Mouse (Mus musculus): Measurements from ENCODE around the gene Tlr5. TPM values are rescaled to one million over a fixed set of nuclear protein-coding genes. Genes with fewer than 3 reads are reported as not detected.

Gene Tlr5
- total and polyA plus RNA-seq, 3 experiments, result not detected

DNA sequence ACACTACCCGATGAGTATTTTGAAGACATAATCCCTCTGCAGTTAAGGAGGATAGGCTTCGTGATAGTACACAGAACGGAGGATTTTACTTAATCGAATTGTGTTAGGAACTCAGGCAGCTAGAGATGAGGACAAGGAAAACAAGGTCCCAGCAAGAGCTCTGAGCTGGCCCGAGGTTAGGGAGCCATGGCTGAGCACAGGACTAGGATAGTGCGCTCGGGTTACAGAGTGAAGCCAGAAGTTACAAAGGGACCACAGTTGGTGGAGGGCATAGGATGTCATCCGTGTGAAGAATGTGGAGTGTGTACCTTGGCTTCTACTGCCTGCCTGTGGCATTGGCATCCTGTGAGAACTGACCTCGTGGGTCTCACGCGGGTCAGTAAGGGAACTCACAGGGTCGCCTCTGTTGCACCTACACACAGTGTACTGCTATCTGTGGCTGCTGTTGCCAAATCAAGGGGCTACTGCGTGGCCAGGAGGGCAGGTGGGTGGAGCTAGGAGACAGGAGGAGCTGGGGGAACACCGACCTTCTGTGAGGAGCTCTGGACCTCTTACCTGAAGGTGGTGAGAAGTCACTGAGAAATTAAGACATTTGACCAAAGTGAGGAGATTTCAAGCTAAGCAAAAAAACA, 29.0 kb downstream of the Tlr5 start:
- H3K27ac ChIP-seq (ENCODE audit: control insufficient read depth, low read depth, low read length), result no peak overlapping the region
- peaks cover 0 to 6% of the 10 kb centered on the region in 2 experiments; a peak in 2 of 4 replicates for H3K4me1 ChIP-seq (ENCODE audit: control insufficient read depth in 1 of 2, insufficient read depth in 2 of 2, low read length in 2 of 2)
- H3K4me3 ChIP-seq (ENCODE audit: control insufficient read depth in 1 of 2, insufficient read depth in 1 of 2, low read depth in 2 of 2, low read length in 2 of 2), result peak overlapping the region; percentile 28 to 43
- no peak for DNase-seq (ENCODE audit: low read depth, low spot score)
- peak overlapping the region; percentile 61 for H3K9ac ChIP-seq (ENCODE audit: control insufficient read depth, low read depth, low read length, poor library complexity, severe bottlenecking)
- H3K9me3 ChIP-seq (replicated peaks; ENCODE audit: insufficient read depth, low read length), result no peaks in the 10 kb centered on the region
- no peaks in the 10 kb centered on the region for H3K27me3 ChIP-seq (ENCODE audit: control insufficient read depth in 1 of 2, insufficient read depth in 2 of 2, low read length in 2 of 2)
- H3K36me3 ChIP-seq (ENCODE audit: control insufficient read depth in 1 of 2, insufficient read depth in 2 of 2, low read length in 2 of 2), result no peaks in the 10 kb centered on the region
- TF ChIP-seq KAT2A (conservative IDR thresholded peaks at IDR 0.05; ENCODE audit: low read depth, low read length), result no peak
- no peak for TF ChIP-seq MEF2A (IDR thresholded peaks at IDR 0.05; ENCODE audit: extremely low read depth, insufficient replicate concordance, low read depth, low read length, poor library complexity, severe bottlenecking)
- TF ChIP-seq ZC3H11A (IDR thresholded peaks at IDR 0.05; ENCODE audit: low read depth, low read length), result no peak
- TF ChIP-seq MYC (IDR thresholded peaks at IDR 0.05; ENCODE audit: low read depth, low read length), result no peak
- no peaks in the 10 kb centered on the region for H3K79me2 ChIP-seq (ENCODE audit: control insufficient read depth, insufficient read depth, low read length, poor library complexity)

DNA sequence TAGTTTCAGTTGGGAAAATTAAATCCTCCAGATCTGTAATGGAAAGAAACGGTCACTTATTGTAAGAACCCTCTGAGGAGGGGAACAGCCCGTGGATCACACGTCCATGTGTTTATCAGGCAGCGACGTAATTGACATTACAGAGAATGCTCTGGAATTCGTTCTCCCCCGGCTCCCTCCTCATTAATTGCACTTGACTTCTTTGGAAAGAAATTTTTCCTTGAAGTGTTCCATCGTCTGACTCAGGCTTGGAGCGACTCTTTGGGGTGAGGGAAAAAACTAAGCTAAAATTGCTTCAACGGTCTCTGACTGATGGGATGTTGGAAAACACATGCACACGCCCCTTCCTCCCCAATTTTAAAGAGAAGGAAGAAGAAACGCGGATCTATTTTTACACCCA, 31.7 kb downstream of the Tlr5 start:
- no peak overlapping the region for H3K4me3 ChIP-seq (ENCODE audit: control insufficient read depth in 1 of 2, insufficient read depth in 1 of 2, low read depth in 2 of 2, low read length in 2 of 2)
- TF ChIP-seq MYB (IDR thresholded peaks at IDR 0.05; ENCODE audit: low read depth, low read length) (no peak), MAX (IDR thresholded peaks at IDR 0.05; ENCODE audit: low read length) (no peak), POLR2AphosphoS2 (IDR thresholded peaks at IDR 0.05; ENCODE audit: low read length) (no peak), NELFE (IDR thresholded peaks at IDR 0.05; ENCODE audit: low read depth, low read length) (no peak), ZC3H11A (IDR thresholded peaks at IDR 0.05; ENCODE audit: low read depth, low read length) (no peak), SIN3A (IDR thresholded peaks at IDR 0.05; ENCODE audit: low read length) (no peak), BHLHE40 (IDR thresholded peaks at IDR 0.05; ENCODE audit: borderline replicate concordance, low read depth, low read length) (no peak), GABPA (IDR thresholded peaks at IDR 0.05; ENCODE audit: low read depth, low read length) (no peak), ETS1 (IDR thresholded peaks at IDR 0.05; ENCODE audit: low read depth, low read length) (no peak)
- H3K27ac ChIP-seq (ENCODE audit: control insufficient read depth, low read depth, low read length), result no peak overlapping the region
- peaks cover 0 to 6% of the 10 kb centered on the region in 2 experiments; a peak in 2 of 4 replicates for H3K4me1 ChIP-seq (ENCODE audit: control insufficient read depth in 1 of 2, insufficient read depth in 2 of 2, low read length in 2 of 2)
- no peak for DNase-seq (ENCODE audit: low read depth, low spot score)
- no peak overlapping the region for H3K9ac ChIP-seq (ENCODE audit: control insufficient read depth, low read depth, low read length, poor library complexity, severe bottlenecking)
- no peaks in the 10 kb centered on the region for H3K79me2 ChIP-seq (ENCODE audit: control insufficient read depth, insufficient read depth, low read length, poor library complexity)
- H3K9me3 ChIP-seq (replicated peaks; ENCODE audit: insufficient read depth, low read length), result no peaks in the 10 kb centered on the region
- H3K27me3 ChIP-seq (ENCODE audit: control insufficient read depth in 1 of 2, insufficient read depth in 2 of 2, low read length in 2 of 2), result no peaks in the 10 kb centered on the region
- H3K36me3 ChIP-seq (ENCODE audit: control insufficient read depth in 1 of 2, insufficient read depth in 2 of 2, low read length in 2 of 2), result no peaks in the 10 kb centered on the region

DNA sequence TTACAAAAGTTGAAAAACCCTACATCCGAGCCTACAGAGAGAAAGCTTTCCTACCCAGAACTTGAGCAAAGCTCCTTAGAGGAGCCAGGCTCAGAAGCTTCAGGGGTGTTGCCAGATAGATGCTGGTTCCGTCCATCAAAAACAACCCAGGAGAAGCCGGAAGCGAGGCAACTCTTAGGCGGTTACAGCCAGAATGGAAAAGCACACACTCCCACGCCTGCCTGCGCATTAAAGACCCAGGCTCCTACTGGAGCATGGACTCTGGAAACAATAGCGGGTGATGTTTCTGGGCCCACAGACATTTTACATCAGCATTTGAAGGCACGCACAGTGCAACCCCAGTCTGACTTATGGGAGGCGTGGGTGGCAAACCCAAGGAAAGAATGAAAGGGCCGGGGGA, 32.2 kb downstream of the Tlr5 start:
- no peaks in the 10 kb centered on the region for H3K79me2 ChIP-seq (ENCODE audit: control insufficient read depth, insufficient read depth, low read length, poor library complexity)
- H3K4me3 ChIP-seq (ENCODE audit: control insufficient read depth in 1 of 2, insufficient read depth in 1 of 2, low read depth in 2 of 2, low read length in 2 of 2), result no peak overlapping the region
- DNase-seq (ENCODE audit: low read depth, low spot score), result no peak
- no peaks in the 10 kb centered on the region for H3K9me3 ChIP-seq (replicated peaks; ENCODE audit: insufficient read depth, low read length)
- H3K36me3 ChIP-seq (ENCODE audit: control insufficient read depth in 1 of 2, insufficient read depth in 2 of 2, low read length in 2 of 2), result no peaks in the 10 kb centered on the region
- no peaks in the 10 kb centered on the region for H3K27me3 ChIP-seq (ENCODE audit: control insufficient read depth in 1 of 2, insufficient read depth in 2 of 2, low read length in 2 of 2)
- TF ChIP-seq SIN3A (IDR thresholded peaks at IDR 0.05; ENCODE audit: low read length), result no peak
- H3K4me1 ChIP-seq (ENCODE audit: control insufficient read depth in 1 of 2, insufficient read depth in 2 of 2, low read length in 2 of 2), result peaks cover 0 to 6% of the 10 kb centered on the region in 2 experiments; a peak in 2 of 4 replicates
- no peak overlapping the region for H3K9ac ChIP-seq (ENCODE audit: control insufficient read depth, low read depth, low read length, poor library complexity, severe bottlenecking)
- no peak overlapping the region for H3K27ac ChIP-seq (ENCODE audit: control insufficient read depth, low read depth, low read length)

All from MEL (cell line).